Mouse (Mus musculus) heart, postnatal 0 days (tissue): Measurements from ENCODE around the gene Gad1.

Source experiments
- CTCF ChIP-seq: IDR thresholded peaks from 2 replicates; pipeline ENCODE4 v1.5.1; 2016; ENCODE audit warnings: antibody characterized with exemption, control low read depth, low read depth
- EP300 ChIP-seq: IDR thresholded peaks from 2 replicates; pipeline ENCODE4 v1.6.1; 2016; ENCODE audit warnings: antibody characterized with exemption, low read depth

DNA sequence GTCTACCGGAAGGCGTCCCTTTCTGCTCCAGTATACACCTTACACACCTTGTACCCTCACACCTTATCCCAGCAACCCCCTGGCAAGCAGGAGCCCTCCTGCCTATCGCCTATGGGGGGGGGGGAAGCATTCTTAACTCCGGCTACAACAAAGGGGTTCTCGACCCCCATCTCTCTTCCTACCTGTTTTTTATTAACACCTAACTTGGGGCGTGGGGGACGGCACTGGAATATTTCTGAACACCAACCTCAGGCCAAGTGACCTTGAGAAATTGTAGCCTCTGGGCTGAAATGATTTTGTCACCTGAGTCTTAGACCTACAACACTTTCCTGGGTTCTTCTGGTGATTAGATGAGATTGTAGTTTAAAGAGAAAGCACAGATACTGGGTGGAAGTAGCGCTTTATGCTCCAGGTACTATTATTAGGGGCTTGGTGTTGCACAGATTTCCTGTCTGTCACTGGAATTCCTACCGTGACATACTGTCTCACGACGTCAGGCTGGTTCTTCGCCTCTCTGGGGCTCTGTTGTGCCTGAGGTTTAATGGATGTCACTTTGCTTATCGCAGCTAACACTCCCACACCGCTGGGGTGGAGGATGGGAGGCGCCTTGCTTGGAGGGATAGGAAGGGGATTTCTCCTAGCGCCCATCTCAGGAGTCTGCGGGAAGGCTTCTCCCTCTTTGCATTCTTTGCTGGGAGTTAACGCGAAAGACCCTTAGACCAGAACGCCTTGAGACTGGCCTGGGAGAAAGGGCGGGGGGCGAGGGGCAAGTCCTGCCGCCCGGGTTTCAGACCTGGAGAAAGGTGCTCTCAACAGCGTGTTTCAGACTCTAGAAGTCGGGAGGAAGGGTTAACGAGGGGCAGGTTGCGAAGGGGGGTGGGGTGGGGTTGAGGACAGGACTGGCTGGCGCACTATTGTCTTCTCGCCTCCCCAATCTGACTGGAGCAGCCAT is 13.1 kb downstream of the Gad1 start:
- no peak for TF ChIP-seq CTCF
- no peak for TF ChIP-seq EP300
